Mouse (Mus musculus) cortical plate, adult 2 months (tissue): Measurements from ENCODE around the gene Spata6. TPM values are rescaled to one million over a fixed set of nuclear protein-coding genes. Genes with fewer than 3 reads are reported as not detected.

Experiments used
- H3K27ac ChIP-seq: fragments of 200-500 bp; 2 replicates; pipeline ENCODE4 v1.5.1; 2012; ENCODE audit warnings: low read length, control low read depth, inconsistent platforms; ENCODE audit not compliant: insufficient read depth
- H3K4me1 ChIP-seq: fragments of 200-500 bp; 2 replicates; pipeline ENCODE4 v1.6.1; 2011; ENCODE audit warnings: low read length; ENCODE audit not compliant: control insufficient read depth, insufficient read depth
- H3K4me3 ChIP-seq: fragments of 200-500 bp; 2 replicates; pipeline ENCODE4 v1.5.1; 2011; ENCODE audit warnings: mild to moderate bottlenecking, low read length, control low read depth; ENCODE audit not compliant: insufficient read depth
- CTCF ChIP-seq: fragments of 200-500 bp; IDR thresholded peaks from 2 replicates; pipeline ENCODE4 v1.5.1; 2011; ENCODE audit warnings: mild to moderate bottlenecking, control low read depth, low read length; ENCODE audit not compliant: insufficient read depth; ENCODE audit errors: extremely low read depth
- POLR2A ChIP-seq: fragments of 200-500 bp; IDR thresholded peaks from 2 replicates; pipeline ENCODE4 v1.6.1; 2011; ENCODE audit warnings: mild to moderate bottlenecking, low read length, control low read depth; ENCODE audit not compliant: insufficient read depth; ENCODE audit errors: extremely low read depth
- polyA plus RNA-seq: library from polyadenylated mRNA; depleted of rRNA; stranded (reverse); fragments of >200 nt; gene quantifications from 2 replicates; pipeline ENCODE4 v1.2.3, GENCODE M21; 2012

Gene Spata6
- polyA plus RNA-seq, 1 experiment = 4.9 TPM

GRCm38 (mm10) chr4:111687613-111688012 lies 32.2 kb upstream of the Spata6 start:
- Histone ChIP-seq H3K4me1 (no peaks in the 10 kb centered on the region), H3K4me3 (no peak overlapping the region), H3K27ac (no peak overlapping the region)
- TF ChIP-seq CTCF (peak; percentile 69), POLR2A (no peak)

GRCm38 (mm10) chr4:111691057-111691543 lies 28.7 kb upstream of the Spata6 start:
- Histone ChIP-seq H3K4me1 (no peaks in the 10 kb centered on the region), H3K4me3 (no peak overlapping the region), H3K27ac (no peak overlapping the region)
- TF ChIP-seq POLR2A (no peak), CTCF (no peak)

- Histone ChIP-seq H3K4me1 (no peaks in the 10 kb centered on the region), H3K4me3 (no peak overlapping the region), H3K27ac (no peak overlapping the region)
- TF ChIP-seq POLR2A = no peak
- no peak for TF ChIP-seq CTCF
These were observed 18.4 kb upstream of the Spata6 start for GRCm38 (mm10) chr4:111701381-111701780.

GRCm38 (mm10) chr4:111704126-111704525 lies 15.7 kb upstream of the Spata6 start:
- Histone ChIP-seq H3K4me3 (no peak overlapping the region), H3K27ac (no peak overlapping the region), H3K4me1 (no peaks in the 10 kb centered on the region)
- TF ChIP-seq POLR2A (no peak), CTCF (no peak)

- TF ChIP-seq CTCF (no peak), POLR2A (no peak)
- no peaks in the 10 kb centered on the region for H3K4me1 ChIP-seq
- H3K4me3 ChIP-seq = no peak overlapping the region
These were observed 14.8 kb upstream of the Spata6 start for GRCm38 (mm10) chr4:111704975-111705374.

GRCm38 (mm10) chr4:111719296-111719695 lies 488 bp upstream of the Spata6 start:
- peak overlapping the region; percentile 55; the same call in 1 of the 2 replicates for H3K4me3 ChIP-seq
- no peak overlapping the region for H3K27ac ChIP-seq
- no peaks in the 10 kb centered on the region; the same call in 1 of the 2 replicates for H3K4me1 ChIP-seq
- TF ChIP-seq CTCF (no peak), POLR2A (no peak)

More at GRCm38 (mm10) chr4:111704975-111705374, 14.8 kb upstream of the Spata6 start:
- H3K27ac ChIP-seq = no peak overlapping the region

GRCm38 (mm10) chr4:111720662-111721003 lies 849 bp downstream of the Spata6 start:
- Histone ChIP-seq H3K4me1 (no peaks in the 10 kb centered on the region; the same call in 1 of the 2 replicates), H3K27ac (no peak overlapping the region), H3K4me3 (peak overlapping the region; percentile 55; the same call in 1 of the 2 replicates)
- TF ChIP-seq CTCF = no peak
- TF ChIP-seq POLR2A = no peak

GRCm38 (mm10) chr4:111721121-111721840 lies 1.5 kb downstream of the Spata6 start:
- TF ChIP-seq CTCF (no peak), POLR2A (no peak)
- no peak overlapping the region for H3K4me3 ChIP-seq
- H3K27ac ChIP-seq = no peak overlapping the region
- H3K4me1 ChIP-seq = no peaks in the 10 kb centered on the region; the same call in 1 of the 2 replicates

- no peak overlapping the region for H3K4me3 ChIP-seq
These were observed 17.8 kb downstream of the Spata6 start for GRCm38 (mm10) chr4:111737551-111737950.

GRCm38 (mm10) chr4:111780533-111780932 lies 60.7 kb downstream of the Spata6 start:
- Histone ChIP-seq H3K4me1 (no peaks in the 10 kb centered on the region), H3K4me3 (no peak overlapping the region), H3K27ac (no peak overlapping the region)
- TF ChIP-seq CTCF (no peak), POLR2A (no peak)

More at GRCm38 (mm10) chr4:111737551-111737950, 17.8 kb downstream of the Spata6 start:
- H3K4me1 ChIP-seq = no peaks in the 10 kb centered on the region
- no peak for TF ChIP-seq CTCF
- TF ChIP-seq POLR2A = no peak
- no peak overlapping the region for H3K27ac ChIP-seq

GRCm38 (mm10) chr4:111799892-111800291 lies 80.1 kb downstream of the Spata6 start:
- Histone ChIP-seq H3K27ac (no peak overlapping the region), H3K4me3 (no peak overlapping the region), H3K4me1 (no peaks in the 10 kb centered on the region)
- TF ChIP-seq CTCF = no peak
- no peak for TF ChIP-seq POLR2A
